Mouse (Mus musculus): ENCODE measurements at regions not wholly inside any gene's neighbourhood (a gene's known extent, or its start where the extent isn't known, plus 50 kb on each side); places are given as distances from the start of the nearest gene placed in this dataset.
"Not testable (repeated sequence)": the region's sequence is repeated elsewhere in the genome, so short reads cannot be mapped to it uniquely, and the experiment has no call there.

DNA sequence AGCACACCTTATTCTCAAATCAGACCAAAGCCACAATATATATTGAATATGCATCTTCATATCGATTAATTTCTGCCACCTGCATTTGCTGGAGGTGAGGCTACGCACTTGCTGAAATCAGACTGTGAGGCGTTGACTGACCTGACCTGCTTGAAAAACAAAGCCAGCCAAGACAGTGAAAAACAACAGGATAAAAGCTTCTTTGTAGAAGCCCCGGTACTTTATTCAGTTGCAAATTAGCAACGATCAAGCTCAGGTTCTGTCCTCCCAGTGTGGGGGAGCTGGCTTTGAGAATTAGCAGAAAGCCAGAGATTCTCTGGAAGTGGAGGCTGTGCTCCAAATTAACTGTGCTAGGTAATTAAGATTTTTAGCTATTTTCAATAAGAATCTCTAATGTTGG is 100.6 kb downstream of the Vmn2r79 start:
- no peak for DNase-seq (ENCODE audit: low spot score in 2 of 2)
- intact Hi-C loops (cut with DNase I), result no loop called here

DNA sequence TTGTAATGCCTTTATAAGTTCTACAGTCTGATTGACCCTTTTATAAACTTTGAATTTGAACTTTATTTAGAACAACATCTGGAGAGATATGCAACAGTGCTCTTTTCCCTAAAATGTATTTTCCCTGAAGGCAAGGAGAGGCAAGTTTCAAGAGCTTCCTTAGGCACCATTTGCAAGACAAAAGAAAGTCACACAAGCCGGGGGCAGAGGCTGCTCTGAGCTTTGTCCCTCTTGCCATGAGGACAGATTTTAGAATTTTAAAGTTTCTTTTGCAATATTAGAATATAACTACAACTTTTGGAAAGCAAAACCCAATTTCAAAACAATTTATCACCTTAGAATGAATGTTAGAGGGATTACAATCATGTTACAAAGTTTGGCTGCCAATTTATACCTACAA is 103.7 kb downstream of the Vmn2r79 start:
- intact Hi-C loops (cut with DNase I); DNase-seq (ENCODE audit: low spot score in 2 of 2): not testable (repeated sequence)

DNA sequence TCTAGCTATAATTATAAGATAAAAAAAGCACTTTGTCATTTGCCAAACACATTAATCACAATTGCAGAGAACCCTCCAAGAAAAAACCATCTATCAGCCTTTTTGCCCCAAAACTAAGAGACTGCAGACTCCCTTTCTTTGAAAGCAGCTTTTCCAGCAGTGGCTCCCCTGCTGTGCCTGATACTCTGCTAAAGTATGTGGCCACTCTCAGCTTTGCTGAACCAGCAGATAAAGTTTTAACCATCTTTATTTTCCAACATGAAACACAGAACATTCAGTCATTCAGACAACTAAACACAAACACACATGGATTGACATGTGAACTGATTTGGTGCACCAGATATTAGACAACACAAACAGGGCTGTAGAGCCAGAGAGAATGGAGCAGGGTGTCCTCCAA is 104.5 kb downstream of the Vmn2r79 start:
- intact Hi-C loops (cut with DNase I); DNase-seq (ENCODE audit: low spot score in 2 of 2): not testable (repeated sequence)

DNA sequence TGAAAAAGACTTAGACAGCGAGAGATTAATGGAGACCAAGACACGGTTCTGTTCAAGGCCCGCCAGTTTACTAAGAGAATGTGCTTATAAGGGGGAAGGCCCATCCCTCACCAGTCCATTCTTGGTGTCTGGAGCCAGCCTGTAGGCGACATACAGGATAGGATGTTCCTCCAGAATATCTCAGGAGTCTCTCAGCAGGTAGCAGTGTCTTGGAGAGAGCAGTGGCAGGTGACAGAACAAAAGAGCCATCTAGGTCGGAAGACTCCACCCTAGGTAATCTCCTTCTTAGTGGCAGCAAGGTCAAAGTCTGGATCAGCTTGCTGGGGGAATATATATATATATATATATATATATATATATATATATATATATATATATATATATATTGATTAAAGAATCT is 105.4 kb downstream of the Vmn2r79 start:
- intact Hi-C loops (cut with DNase I); DNase-seq (ENCODE audit: low spot score in 2 of 2): not testable (repeated sequence)

DNA sequence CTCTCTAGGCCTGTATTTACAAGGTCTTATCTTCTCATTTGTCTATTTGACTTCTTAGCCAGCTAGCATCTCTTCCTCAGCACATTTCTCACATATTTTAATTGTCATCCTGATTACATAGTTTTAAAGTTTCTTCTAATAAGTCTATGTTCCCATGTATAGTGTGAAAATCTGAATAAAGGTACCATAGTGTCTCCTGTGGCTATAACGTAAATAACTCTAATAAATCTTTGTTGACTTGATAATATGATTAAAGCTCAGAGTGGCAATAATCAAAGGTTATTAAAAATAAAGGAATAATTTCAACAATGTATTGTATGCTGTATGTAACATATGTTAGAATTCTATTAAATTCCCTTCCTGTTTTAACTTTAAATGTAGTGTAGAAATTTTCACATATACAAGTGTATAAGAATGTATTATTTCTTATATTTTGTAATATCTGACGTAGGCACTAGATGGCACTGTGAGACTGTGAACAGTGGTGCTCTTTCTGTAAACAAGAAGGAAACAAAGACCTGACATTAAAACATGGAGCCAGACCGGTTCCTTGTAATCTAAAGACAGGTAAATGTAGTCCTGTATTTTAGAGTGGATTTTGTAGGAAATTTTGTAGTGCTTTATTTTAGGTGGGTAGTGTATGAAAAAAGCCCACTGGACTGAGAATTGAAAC is 114.5 kb downstream of the Vmn2r79 start:
- DNase-seq (ENCODE audit: low spot score in 2 of 2), result peak; percentile 23 to 48

DNA sequence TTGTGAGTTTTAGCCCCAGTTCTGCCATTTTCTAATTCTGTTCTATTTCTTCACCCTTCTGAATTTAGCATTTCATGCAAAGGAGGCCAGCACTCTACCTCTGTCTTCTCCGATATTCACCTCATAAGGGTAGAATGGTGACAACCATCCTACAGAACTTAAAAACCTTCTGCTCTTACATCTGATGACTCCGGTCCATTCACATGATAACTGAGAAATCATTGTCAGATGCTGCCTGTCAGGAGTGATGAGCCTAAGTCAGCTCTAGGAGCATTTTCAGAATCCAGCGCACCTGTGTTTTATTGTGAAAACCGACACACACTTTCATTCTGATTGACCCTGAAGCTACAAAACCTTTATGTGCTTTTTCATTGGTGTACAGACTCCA is 115.1 kb downstream of the Vmn2r79 start:
- intact Hi-C loops (cut with DNase I), result loop anchor here (2.0 to 10.0 kb wide), 4 partner anchors 164 to 1934 kb away; no protein-coding TSS in a partner anchor
- DNase-seq (ENCODE audit: low spot score in 2 of 2), result peak in 1 of 2 experiments; percentile 6

More for the DNA sequence above, 114.5 kb downstream of the Vmn2r79 start:
- intact Hi-C loops (cut with DNase I), result loop anchor here (2.0 to 10.0 kb wide), 4 partner anchors 164 to 1934 kb away; no protein-coding TSS in a partner anchor

DNA sequence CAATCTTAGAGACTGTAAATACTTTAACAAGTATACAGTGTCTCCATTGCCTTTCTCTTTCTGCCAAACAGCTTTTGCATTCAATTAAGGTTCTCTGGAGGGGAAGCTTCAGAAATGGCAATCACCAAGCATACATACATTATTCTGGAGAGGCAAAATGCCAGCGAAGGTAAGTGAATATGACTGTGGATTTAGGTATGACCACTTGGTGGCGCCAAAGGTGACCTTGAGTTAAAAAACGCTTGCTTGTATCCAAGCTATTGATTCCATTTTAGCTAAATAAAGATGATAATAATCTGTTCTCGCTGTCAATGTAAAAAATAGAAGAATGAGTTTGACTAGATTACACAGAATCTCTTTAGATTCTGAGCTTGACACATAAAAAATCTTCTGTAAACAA is 117.7 kb downstream of the Vmn2r79 start:
- peak; percentile 51 to 59 for DNase-seq (ENCODE audit: low spot score in 2 of 2)
- intact Hi-C loops (cut with DNase I), result loop anchor here (10.0 kb wide), 2 partner anchors 1431 to 1931 kb away; no protein-coding TSS in a partner anchor

DNA sequence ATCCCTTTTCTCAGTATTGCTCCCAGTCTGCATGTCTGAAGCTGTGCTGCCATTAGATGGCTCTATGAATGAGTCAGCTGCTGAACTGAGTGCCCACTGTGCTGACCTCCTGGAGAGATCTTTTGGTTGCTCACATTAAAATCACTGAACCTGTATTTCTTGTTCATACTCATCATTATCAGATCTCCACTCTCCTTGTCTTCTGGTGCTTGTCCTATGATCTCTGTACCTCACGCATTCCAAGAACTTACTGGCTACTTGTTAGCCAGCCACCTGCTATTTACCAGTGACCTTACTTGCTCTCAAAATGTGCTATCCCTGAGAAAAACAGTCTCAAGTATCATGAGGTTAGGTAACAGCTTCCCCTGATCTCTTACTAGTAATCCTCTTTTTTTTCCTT is 123.4 kb upstream of the Nox4 start:
- intact Hi-C loops (cut with DNase I), result no loop called here
- no peak for DNase-seq (ENCODE audit: low spot score in 2 of 2)

DNA sequence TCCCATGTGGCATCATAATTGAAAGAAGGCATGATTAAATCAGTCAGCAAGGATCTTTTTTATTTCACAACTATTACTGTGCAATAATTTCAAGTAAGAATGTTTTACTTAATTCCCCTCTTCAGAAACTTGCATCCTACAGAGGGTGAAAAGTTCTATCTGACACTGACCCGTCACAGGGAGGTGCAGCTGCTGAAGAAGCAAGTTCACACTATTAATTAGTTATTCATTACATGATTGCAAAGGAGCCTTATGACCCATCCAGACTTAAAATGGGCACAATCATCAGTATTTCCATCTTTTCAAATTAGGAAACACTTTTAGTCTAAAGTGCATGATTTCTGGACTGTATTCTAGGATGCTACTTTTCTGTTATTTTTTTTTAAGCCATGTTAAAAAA is 100.0 kb upstream of the Nox4 start:
- intact Hi-C loops (cut with DNase I), result no loop called here
- no peak for DNase-seq (ENCODE audit: low spot score in 2 of 2)

DNA sequence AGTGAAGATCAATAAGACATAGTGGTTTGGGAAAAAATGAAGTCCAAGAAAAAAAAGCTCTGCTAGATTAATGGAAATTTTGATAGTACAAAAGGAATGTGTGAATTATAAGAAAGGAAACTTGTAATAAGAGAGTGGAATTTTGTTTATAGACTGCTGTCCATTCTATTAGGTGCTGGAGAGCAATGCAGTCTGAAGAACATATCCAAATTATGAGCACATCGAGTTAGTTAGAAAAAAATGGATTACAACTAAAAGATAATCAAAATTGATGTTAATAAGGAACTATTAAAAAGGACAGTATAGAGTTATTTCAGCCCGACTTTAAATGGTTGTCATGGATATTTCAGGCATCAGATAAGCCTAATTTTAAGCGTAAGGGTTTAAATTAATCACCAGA is 98.2 kb upstream of the Nox4 start:
- no peak for DNase-seq (ENCODE audit: low spot score in 2 of 2)
- intact Hi-C loops (cut with DNase I), result no loop called here

DNA sequence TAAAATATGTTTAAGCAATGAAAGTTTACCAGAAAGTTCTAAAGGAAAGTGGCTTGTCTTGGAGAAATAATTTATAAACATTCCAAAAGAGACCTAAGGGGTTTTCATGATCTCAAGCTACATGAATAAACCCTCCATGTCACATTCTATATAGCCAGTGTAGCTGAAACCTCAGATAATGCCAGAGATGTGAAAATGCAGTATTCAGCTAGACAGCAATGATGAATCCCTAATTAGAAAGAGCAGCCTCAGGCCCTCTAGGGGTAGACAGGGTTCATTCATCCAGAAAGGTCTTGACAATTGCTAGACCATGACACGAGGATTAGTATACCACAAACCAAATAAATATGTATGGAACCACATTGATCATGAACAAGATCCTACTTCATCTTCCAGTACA is 97.2 kb upstream of the Nox4 start:
- no peak for DNase-seq (ENCODE audit: low spot score in 2 of 2)
- intact Hi-C loops (cut with DNase I), result no loop called here

DNA sequence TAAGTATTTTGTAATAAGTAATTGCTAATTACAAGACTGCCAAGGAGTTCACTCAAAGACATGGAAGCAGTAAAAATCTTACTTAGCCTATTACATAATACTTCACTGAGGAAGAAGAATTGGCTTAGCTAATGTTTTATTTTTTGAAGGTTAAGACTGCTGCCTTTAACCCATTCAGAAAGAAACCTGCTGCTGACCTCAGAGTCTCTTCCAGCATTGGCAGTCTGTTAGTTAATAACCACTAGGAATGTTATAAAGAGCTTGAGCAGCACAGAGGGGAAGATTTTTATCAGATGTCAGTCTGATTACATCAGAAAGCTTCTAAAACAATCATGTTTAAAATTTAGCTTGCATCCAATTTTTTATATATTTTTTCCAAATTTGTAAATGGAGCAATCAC is 94.9 kb upstream of the Nox4 start:
- intact Hi-C loops (cut with DNase I), result no loop called here
- no peak for DNase-seq (ENCODE audit: low spot score in 2 of 2)

DNA sequence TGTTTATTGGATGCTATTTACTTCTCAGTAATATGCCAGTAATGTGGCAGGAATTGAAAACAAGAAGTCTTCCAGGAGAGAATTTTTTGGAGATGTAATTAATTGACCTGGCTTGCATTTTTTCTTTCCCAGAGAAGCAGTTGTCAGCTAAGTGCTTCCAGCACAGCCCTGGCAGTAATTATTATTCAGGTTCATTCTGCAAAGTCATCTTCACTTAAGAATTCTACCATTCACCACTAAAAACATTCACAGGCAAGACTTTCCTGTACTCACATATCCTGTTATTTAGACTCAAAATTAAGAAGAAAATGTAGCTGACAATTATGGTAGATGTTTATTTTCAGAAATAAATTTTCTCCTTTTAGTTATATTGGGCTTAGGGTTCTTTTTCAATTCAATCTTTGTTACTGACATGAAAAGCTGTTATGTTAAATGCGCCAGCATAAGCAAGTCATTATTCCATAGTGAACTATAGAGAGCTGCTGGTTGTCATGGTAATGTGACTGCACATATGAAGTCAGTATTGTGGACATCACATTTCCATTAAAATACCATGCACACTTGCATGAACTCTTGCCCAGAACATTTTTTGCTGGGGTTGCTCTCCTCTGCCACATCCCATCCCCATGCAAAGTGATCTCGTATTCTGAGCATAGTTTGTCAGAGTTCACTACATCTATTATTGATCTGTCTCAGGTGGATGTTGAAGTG is 59.3 kb upstream of the Nox4 start:
- peak in 1 of 2 experiments; percentile 1 for DNase-seq (ENCODE audit: low spot score in 2 of 2)
- intact Hi-C loops (cut with DNase I), result no loop called here

DNA sequence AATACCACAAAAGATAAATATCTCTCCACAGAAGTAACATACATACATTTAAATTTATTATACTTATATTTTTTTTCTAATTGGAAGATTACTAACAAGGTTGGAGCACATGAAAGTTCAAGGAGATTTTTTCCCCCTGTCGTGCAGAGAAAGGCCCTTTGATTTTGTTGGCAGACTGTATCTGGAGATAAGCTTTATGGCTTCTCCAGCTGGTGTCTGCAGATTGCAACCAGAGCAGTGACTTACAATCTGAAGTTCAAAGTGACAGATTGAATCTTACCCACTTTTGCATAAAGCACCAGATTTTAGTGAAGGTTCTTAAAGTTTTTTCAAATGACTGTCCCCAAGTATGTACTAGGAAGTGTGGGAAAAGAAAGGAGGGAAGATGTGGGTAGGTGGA is 50.2 kb upstream of the Nox4 start:
- no peak for DNase-seq (ENCODE audit: low spot score in 2 of 2)
- intact Hi-C loops (cut with DNase I), result no loop called here

All from left cerebral cortex, postnatal 25 days (tissue).